8 mouse cellular contexts compared by ENCODE assay signal in the genomic region with DNA sequence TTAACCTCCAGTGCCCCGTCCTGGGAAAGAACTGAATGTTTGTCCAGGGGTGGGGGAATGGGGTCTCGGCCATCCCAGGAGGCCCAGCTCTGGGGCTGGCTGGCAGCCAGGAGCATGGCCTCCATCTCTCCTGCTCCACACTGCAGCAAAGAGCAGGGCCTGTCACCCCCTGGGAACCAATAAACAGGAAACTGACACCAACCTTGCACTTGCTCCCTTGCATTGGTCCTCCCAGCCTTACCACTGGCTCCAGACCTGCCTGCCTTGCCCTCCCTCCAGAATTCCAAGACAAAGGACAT. TPM values are rescaled to one million over a fixed set of nuclear protein-coding genes. Genes with fewer than 3 reads are reported as not detected.
A peak's percentile ranks its signal among the peaks of the same experiment; 100 is the strongest.
DNase-seq lines count a peak whose midpoint lies in the region; ATAC-seq lines count a peak whose summit lies in the region.

No protein-coding gene starts in this region.

- ATAC-seq in hindbrain, embryonic 11.5 days (ENCODE audit: low FRiP score) = peak; percentile 51; the same call in 1 of the 2 replicates
- ATAC-seq in hindbrain, embryonic 16.5 days = no peak
- ATAC-seq in heart, embryonic 13.5 days (ENCODE audit: extremely low read depth, insufficient number of reproducible peaks, low FRiP score, low TSS enrichment) = no peak
- ATAC-seq in stomach, embryonic 14.5 days (ENCODE audit: insufficient number of reproducible peaks, insufficient read depth, low FRiP score, low read depth) = 0 out of 2 replicates have a peak, but pooled peaks have one; percentile 26

- H3K36me3 ChIP-seq in hindbrain, embryonic 11.5 days (ENCODE audit: control insufficient read depth, insufficient read depth, low read length) = no peaks in the 10 kb centered on the region
- no peaks in the 10 kb centered on the region for H3K36me3 ChIP-seq in hindbrain, embryonic 16.5 days (ENCODE audit: control insufficient read depth, insufficient read depth, low read length)
- H3K36me3 ChIP-seq in heart, embryonic 13.5 days = peaks cover 42% of the 10 kb centered on the region
- peaks cover 41% of the 10 kb centered on the region for H3K36me3 ChIP-seq in stomach, embryonic 14.5 days (ENCODE audit: control insufficient read depth, insufficient read depth, low read length)

- peaks cover 10% of the 10 kb centered on the region for H3K4me1 ChIP-seq in hindbrain, embryonic 11.5 days (replicated peaks; ENCODE audit: control insufficient read depth, insufficient read depth, low read length)
- peaks cover 26% of the 10 kb centered on the region for H3K4me1 ChIP-seq in hindbrain, embryonic 16.5 days (ENCODE audit: control insufficient read depth, insufficient read depth, low read depth, low read length)
- peaks cover 99% of the 10 kb centered on the region for H3K4me1 ChIP-seq in heart, embryonic 13.5 days
- H3K4me1 ChIP-seq in stomach, embryonic 14.5 days (ENCODE audit: control insufficient read depth, insufficient read depth, low read length) = peaks cover 75% of the 10 kb centered on the region

- no peak overlapping the region for H3K4me3 ChIP-seq in hindbrain, embryonic 11.5 days (ENCODE audit: low read depth, low read length)
- H3K4me3 ChIP-seq in hindbrain, embryonic 16.5 days (ENCODE audit: low read length) = no peak overlapping the region
- H3K4me3 ChIP-seq in heart, embryonic 13.5 days = no peak overlapping the region
- H3K4me3 ChIP-seq in stomach, embryonic 14.5 days (ENCODE audit: low read depth, low read length) = no peak overlapping the region

- DNase-seq in hindbrain, embryonic 11.5 days (ENCODE audit: low spot score) = peak; percentile 50
- DNase-seq in kidney, postnatal 4 days = peak; percentile 72 to 83
- no peak for DNase-seq in left cerebral cortex, postnatal 25 days (ENCODE audit: low spot score in 2 of 2)
- DNase-seq in thymus, postnatal 4 days = no peak
- no peak for DNase-seq in left cerebral cortex, postnatal 36 days (ENCODE audit: low spot score in 2 of 2)

- intact Hi-C loops in left cerebral cortex, postnatal 25 days (cut with DNase I) = no loop called here
- intact Hi-C loops in left cerebral cortex, postnatal 36 days (cut with DNase I) = no loop called here

- no peaks in the 10 kb centered on the region for H3K27me3 ChIP-seq in hindbrain, embryonic 11.5 days (ENCODE audit: control insufficient read depth, insufficient read depth, low read length)
- H3K27me3 ChIP-seq in hindbrain, embryonic 16.5 days (replicated peaks; ENCODE audit: control insufficient read depth, insufficient read depth, low read length) = no peaks in the 10 kb centered on the region
- no peaks in the 10 kb centered on the region for H3K27me3 ChIP-seq in heart, embryonic 13.5 days (replicated peaks)
- no peaks in the 10 kb centered on the region for H3K27me3 ChIP-seq in stomach, embryonic 14.5 days (ENCODE audit: control insufficient read depth, insufficient read depth, low read length)

- H3K9me3 ChIP-seq in hindbrain, embryonic 11.5 days (ENCODE audit: control insufficient read depth, low read length) = no peaks in the 10 kb centered on the region
- H3K9me3 ChIP-seq in hindbrain, embryonic 16.5 days (ENCODE audit: control insufficient read depth, low read length) = no peaks in the 10 kb centered on the region
- H3K9me3 ChIP-seq in heart, embryonic 13.5 days = no peaks in the 10 kb centered on the region
- H3K9me3 ChIP-seq in stomach, embryonic 14.5 days (ENCODE audit: control insufficient read depth, low read depth, low read length) = no peaks in the 10 kb centered on the region

- no peak overlapping the region for H3K4me2 ChIP-seq in hindbrain, embryonic 11.5 days (replicated peaks; ENCODE audit: low read depth, low read length)
- no peak overlapping the region for H3K4me2 ChIP-seq in hindbrain, embryonic 16.5 days (ENCODE audit: low read length)
- H3K4me2 ChIP-seq in heart, embryonic 13.5 days = peak overlapping the region; percentile 9
- peak overlapping the region; percentile 16 for H3K4me2 ChIP-seq in stomach, embryonic 14.5 days (replicated peaks; ENCODE audit: low read depth, low read length)

- 12% methylated on average over 2 of the region's 2 CpGs for WGBS in hindbrain, embryonic 11.5 days
- WGBS in hindbrain, embryonic 16.5 days = 7% methylated on average over 2 of the region's 2 CpGs
- WGBS in heart, embryonic 13.5 days = 2% methylated on average over 2 of the region's 2 CpGs
- 6% methylated on average over 2 of the region's 2 CpGs for WGBS in stomach, embryonic 14.5 days

- H3K9ac ChIP-seq in hindbrain, embryonic 11.5 days (ENCODE audit: low read depth, low read length) = no peak overlapping the region
- H3K9ac ChIP-seq in hindbrain, embryonic 16.5 days (ENCODE audit: low read depth, low read length) = no peak overlapping the region
- H3K9ac ChIP-seq in heart, embryonic 13.5 days = peak overlapping the region; percentile 51
- no peak overlapping the region for H3K9ac ChIP-seq in stomach, embryonic 14.5 days (replicated peaks; ENCODE audit: low read depth, low read length)

- peak overlapping the region; percentile 62 for H3K27ac ChIP-seq in hindbrain, embryonic 11.5 days (ENCODE audit: low read depth, low read length)
- H3K27ac ChIP-seq in hindbrain, embryonic 16.5 days (ENCODE audit: low read depth, low read length) = no peak overlapping the region
- peak overlapping the region; percentile 84 for H3K27ac ChIP-seq in heart, embryonic 13.5 days (replicated peaks)
- H3K27ac ChIP-seq in stomach, embryonic 14.5 days (ENCODE audit: low read length) = peak overlapping the region; percentile 77; the same call in 1 of the 2 replicates

RNA-seq across cellular contexts. Expression of a gene that starts 12.1 kb away (rescaled TPM):
- 6.3 and 8.3 TPM in 2 replicates for polyA plus RNA-seq in hindbrain, embryonic 11.5 days (2014; fragmentation: Nextera tagmentation; extraction: Ambion mirVana)
- 13.6 and 18.2 TPM in 2 replicates for polyA plus RNA-seq in hindbrain, embryonic 16.5 days (2015; fragmentation: Nextera tagmentation; extraction: Ambion mirVana)
- polyA plus RNA-seq in heart, embryonic 13.5 days (2015; fragmentation: Nextera tagmentation; extraction: Ambion mirVana) = 5.2 and 5.7 TPM in 2 replicates
- polyA plus RNA-seq in stomach, embryonic 14.5 days (2014; fragmentation: Nextera tagmentation; extraction: Ambion mirVana) = 13.7 and 14.1 TPM in 2 replicates
- total RNA-seq in left cerebral cortex, postnatal 25 days (2021) = 100 to 1,000 TPM; 109 to 120 TPM
- 100 to 1,000 TPM; 128 to 134 TPM for total RNA-seq in left cerebral cortex, postnatal 36 days (2021)

RNA-seq across cellular contexts. Expression of a gene that starts 54.7 kb away (rescaled TPM):
- polyA plus RNA-seq in hindbrain, embryonic 11.5 days (2014; fragmentation: Nextera tagmentation; extraction: Ambion mirVana) = 3.1 and 3.3 TPM in 2 replicates
- polyA plus RNA-seq in hindbrain, embryonic 16.5 days (2015; fragmentation: Nextera tagmentation; extraction: Ambion mirVana) = 2.7 and 4.8 TPM in 2 replicates
- polyA plus RNA-seq in heart, embryonic 13.5 days (2015; fragmentation: Nextera tagmentation; extraction: Ambion mirVana) = 4.3 and 4.6 TPM in 2 replicates
- 7.3 and 7.8 TPM in 2 replicates for polyA plus RNA-seq in stomach, embryonic 14.5 days (2014; fragmentation: Nextera tagmentation; extraction: Ambion mirVana)
- 1 to 10 TPM; 2.5 to 4.1 TPM for total RNA-seq in left cerebral cortex, postnatal 25 days (2021)
- total RNA-seq in left cerebral cortex, postnatal 36 days (2021) = 1 to 10 TPM; 3.3 to 3.8 TPM

RNA-seq across cellular contexts. Expression of a gene that starts 56.5 kb away (rescaled TPM):
- polyA plus RNA-seq in hindbrain, embryonic 11.5 days (2014; fragmentation: Nextera tagmentation; extraction: Ambion mirVana) = 1.4 and 2.0 TPM in 2 replicates
- polyA plus RNA-seq in hindbrain, embryonic 16.5 days (2015; fragmentation: Nextera tagmentation; extraction: Ambion mirVana) = 5.1 and 5.3 TPM in 2 replicates
- polyA plus RNA-seq in heart, embryonic 13.5 days (2015; fragmentation: Nextera tagmentation; extraction: Ambion mirVana) = 2.9 and 3.7 TPM in 2 replicates
- 2.5 and 3.1 TPM in 2 replicates for polyA plus RNA-seq in stomach, embryonic 14.5 days (2014; fragmentation: Nextera tagmentation; extraction: Ambion mirVana)
- total RNA-seq in left cerebral cortex, postnatal 25 days (2021) = 10 to 100 TPM; 13.8 to 16.6 TPM
- total RNA-seq in left cerebral cortex, postnatal 36 days (2021) = 10 to 100 TPM; 15.1 to 17.0 TPM

Comparison
In these comparisons a context has a peak if more than half of its experiments do, and no peak if none do; other contexts are left out.
1. ATAC-seq: peak in hindbrain, embryonic 11.5 days (single experiment) and stomach, embryonic 14.5 days (single experiment); none in hindbrain, embryonic 16.5 days (single experiment) and heart, embryonic 13.5 days (single experiment).
2. DNase-seq: peak in hindbrain, embryonic 11.5 days (single experiment) and kidney, postnatal 4 days (2 of 2); none in left cerebral cortex, postnatal 25 days (0 of 2), thymus, postnatal 4 days (single experiment) and left cerebral cortex, postnatal 36 days (0 of 2).
3. H3K4me2 ChIP-seq: peak in heart, embryonic 13.5 days (single experiment) and stomach, embryonic 14.5 days (single experiment); none in hindbrain, embryonic 11.5 days (single experiment) and hindbrain, embryonic 16.5 days (single experiment).